Mouse (Mus musculus) naive thymus-derived CD4-positive, alpha-beta T cell, adult 2 months (primary cell): ENCODE data around the gene Runx3.

ENCODE experiments used
- DNase-seq: peaks from one replicate; pipeline ENCODE4 v3.0.0-alpha.2; 2011; ENCODE audit warnings: low read depth

Gene Runx3

DNA sequence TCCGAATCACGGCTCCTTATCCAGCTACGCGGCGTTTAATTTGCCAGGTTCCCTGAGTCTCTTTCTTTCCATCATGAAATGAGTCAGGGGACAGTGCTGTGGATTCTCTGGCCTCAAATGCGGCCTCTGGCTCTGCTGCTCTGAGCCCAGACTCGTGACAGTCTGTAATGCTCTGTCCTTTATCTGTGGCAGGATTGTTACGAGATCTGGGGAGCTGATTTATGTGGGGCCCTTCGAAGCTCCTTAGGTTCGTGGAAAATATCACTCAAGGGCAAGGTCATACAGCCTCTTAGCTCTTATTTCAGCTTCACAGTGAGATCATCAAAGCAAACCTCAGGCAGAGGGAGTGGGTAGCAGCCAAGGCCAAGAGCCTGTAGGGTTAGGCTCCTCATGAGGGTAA, 6.2 kb upstream of the Runx3 start:
- no peak for DNase-seq

DNA sequence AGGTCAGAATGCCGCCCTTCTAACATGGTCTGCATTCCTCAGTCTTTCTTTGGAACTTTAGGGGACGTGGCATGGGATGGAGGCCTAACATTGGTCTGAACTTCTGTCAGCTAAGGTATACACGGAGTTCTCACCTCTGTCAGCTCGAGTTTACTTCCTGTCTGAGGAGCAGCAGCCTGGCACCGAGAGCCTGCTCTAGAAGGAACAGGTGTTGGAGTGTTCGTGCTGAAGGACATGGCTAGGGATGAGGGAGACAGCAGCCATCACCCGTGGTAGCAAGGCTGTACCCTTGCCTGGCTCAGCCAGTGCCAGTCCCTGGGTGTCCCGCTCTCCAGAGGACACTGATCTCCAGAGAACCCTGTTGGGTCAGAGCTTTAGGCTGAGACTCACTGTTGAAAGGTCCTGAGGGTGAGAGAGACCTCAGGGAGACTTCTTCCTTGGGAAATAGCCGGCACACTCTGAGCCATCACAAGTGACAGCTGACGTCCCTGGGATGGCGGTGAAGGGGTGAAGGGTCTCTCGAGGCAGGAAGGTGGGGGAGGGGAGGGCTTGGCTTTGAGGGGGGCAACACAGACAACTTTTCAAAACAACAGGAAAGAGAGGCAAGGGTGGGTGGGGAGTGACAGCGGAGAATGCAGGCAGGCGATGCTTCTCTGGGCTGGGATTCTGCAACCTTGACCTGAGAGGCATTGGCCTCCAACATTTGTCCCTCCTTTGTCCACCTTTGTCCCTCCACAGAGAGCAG, 4.9 kb upstream of the Runx3 start:
- peak; percentile 67 for DNase-seq

DNA sequence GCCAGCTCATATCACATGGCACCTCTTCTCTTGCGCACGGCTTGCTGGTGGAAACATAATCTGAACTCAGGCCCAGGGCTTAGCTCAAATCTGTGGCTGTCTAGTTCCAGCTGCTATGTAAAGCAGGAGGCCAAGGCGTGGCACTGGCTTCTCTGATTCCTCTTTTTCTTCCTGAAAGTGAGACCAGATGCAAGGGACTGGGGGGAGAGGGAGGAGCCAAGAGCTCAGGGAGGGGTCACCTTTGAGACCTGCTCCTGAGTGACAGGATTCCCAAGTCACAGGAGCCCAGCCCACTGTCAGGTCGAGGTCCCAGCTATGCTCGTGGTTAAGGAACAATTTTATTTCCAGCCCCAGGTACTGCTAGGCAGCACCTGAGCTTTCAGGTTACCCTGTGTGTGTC, 4.1 kb upstream of the Runx3 start:
- DNase-seq, result no peak

DNA sequence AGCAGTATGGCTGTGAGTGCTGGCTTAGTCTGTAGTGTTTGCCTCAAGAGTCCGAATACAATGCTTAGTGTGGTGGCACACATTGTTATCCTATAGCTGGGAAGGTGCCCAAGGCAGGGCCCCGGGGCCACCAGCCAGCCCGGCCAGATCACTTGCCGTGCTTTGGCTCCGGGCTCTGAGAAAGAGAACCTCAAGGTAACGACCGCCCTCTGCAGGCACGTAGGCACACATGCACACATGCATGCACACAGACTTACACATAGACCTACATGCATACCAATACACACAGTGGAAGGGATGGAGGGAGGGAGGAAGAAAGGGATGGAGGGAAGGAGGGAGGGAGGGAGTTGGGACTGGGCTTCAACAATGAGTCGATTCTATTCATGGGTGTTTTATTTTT, 2.6 kb upstream of the Runx3 start:
- no peak for DNase-seq

DNA sequence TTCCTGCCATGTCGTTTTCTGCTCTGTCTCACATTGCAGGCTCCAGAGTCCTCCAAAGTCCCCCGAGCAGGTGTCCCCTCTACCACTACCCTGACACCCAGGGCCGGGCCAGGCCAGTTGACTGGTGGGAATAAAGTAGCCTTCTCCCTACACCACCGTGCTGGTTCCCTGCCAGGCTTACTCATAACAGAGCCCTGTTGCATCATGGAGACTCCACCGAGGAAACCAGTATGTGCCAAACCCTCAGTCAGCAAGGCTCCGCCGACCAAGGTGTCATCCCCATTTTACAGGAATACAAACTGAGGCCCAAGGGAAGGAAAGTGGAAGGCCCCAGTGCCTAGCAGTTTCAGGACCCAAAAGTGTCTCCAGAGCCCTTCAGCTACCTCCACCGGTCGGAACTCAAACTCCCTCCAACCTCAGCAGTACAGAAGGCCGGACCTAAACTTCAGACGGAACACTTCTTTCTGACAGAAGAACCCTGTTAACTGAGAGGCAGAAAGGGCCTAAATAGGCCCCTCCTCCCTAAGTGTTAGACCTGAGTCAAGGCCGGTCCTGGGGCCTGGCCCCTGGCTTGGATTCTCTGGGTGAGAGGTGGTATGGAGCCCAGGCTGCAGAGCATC, 1.5 kb upstream of the Runx3 start:
- DNase-seq, result no peak

DNA sequence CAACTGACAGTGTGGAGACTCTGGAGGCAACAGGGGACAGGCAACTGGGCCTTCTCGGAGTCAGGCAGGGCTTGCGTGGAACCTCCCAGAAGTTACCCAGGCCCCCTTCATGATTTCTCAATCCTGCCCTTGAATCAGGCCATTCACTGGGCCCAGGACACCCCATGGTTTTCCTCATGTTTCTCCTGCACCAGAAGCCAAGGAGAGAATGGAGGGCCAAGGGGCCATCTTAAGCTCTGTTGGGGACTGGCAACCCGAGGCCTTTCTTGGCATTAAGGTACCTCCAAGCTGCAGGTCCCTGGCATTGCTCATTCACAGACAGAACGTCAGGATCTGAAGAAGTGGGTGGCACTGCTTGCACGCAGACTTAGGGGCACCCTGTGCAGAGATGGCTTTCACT, 3.3 kb downstream of the Runx3 start:
- no peak for DNase-seq

DNA sequence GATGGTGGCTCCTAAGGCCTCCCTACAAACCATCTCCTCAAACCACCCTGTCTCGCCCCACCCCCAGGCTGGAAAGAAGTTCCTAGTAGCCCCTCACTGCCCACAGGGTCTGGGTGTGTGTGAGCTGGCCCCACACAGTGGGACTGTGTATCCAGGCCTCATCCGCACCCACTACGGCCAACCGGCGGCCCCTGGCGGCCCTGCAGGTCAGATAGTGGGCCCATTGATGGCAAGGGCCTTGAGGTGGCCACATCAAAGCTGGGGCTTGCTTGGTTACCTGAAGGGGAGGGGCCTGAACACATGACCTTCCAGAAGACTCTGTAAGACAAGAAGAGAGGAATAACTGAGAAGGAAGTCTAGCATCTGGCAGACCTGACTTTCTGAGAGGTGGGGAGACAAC, 4.3 kb downstream of the Runx3 start:
- DNase-seq, result no peak

DNA sequence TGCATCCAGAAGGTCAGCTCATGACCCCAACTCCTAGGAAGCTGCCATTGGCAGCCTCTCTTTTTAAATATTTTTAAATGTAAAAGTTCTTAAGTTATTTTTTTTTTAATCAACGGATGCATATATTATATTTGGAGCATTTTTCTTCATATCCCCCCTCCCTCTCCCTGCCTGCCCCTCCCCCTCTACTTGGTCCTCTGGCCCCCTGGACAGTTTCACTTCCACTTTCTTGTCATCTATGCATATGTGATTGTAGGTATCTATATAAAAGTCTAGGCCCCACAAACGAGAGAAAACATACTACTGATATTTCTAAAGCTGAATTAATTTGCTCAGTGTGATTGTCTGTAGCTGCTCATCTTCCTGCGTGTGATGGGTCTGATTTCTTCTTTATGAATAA, 4.7 kb downstream of the Runx3 start:
- no peak for DNase-seq

DNA sequence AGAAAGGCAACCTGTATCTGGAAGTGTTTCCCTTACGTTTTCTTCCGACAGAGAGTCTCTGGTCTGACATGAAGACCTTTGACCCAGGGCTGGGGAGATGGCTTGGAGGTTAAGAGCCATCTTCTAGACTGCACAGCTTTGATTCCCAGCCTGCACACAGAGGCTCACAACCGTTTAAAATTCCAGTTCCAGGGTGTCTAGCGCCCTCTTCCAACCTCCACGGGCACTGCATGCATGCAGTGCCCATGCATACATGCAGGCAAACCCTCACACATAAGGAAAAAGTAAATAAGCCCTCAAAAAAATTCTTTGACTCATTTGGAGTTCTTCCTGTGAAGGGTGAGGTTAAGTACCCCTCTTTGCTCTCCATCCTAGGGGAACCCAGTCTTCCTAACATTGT, 5.9 kb downstream of the Runx3 start:
- DNase-seq, result no peak

DNA sequence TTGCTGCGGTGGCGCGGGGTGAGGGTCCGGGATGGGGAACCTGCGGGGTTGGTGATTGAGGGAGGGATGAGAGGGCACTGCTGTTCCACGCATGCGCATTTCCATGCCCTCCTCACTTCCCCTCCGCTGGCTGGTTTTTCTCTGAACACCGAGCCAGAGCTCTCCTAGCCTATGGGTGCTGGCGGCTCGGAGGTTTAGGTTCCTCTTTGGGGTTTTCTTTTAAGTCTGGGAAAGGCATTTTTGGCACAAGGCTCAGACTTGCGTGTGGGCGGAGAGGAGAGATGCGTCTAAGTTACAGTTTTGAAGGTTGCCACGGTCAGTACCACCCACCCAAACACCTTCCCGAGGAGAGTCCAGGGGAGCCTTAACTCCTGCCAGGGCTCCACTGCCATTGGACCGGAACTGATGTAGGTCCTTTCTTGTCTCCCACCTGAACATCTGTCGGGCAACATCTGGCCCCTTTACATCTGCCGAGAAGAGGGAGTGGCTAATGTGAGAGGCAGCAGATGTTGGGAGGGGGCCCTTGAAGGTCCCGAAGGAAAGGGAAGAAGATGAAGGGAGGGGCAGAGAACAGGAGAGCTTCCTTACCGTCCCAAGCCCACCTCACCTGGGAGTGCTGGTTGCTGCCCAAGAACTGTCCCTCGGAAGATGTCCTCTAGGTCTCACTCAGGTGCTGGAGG, 8.5 kb downstream of the Runx3 start:
- peak; percentile 83 for DNase-seq

DNA sequence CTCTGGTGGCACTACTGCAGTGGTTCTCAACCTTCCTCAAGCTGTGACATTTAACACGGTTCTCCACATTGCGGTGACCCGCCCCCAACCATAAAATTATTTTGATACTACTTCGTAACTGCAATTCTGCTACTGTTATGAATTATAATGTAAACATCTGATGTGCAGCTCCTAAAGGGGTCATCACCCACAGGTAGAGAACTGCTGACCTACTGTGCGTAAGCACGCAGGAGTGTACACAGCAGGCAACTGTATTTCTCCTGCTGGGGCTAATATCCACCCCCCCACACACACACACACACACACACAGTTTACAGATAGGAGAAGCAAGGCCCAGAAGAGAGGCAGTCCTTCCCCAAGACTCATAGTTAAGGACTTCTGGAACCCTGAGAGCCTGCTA, 9.7 kb downstream of the Runx3 start:
- no peak for DNase-seq

DNA sequence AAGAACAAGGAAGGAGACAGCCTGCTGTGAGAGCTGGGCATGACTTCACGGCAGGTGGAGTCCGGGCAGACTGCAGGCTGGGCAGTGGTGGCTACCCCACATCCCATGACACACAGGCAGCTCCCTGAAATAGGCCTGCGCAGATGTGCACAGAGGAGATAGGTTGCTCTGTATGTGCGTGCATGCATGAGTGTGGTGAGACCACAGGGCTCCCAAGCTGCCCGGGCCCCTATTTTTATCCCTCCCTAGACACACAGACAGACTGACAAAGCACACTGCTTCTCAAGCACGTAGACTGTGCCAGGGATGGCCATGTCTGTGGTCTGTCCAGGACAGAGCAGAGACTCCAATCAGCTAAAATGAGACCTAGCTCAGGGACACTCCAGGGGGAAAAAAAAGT, 10.7 kb downstream of the Runx3 start:
- no peak for DNase-seq

DNA sequence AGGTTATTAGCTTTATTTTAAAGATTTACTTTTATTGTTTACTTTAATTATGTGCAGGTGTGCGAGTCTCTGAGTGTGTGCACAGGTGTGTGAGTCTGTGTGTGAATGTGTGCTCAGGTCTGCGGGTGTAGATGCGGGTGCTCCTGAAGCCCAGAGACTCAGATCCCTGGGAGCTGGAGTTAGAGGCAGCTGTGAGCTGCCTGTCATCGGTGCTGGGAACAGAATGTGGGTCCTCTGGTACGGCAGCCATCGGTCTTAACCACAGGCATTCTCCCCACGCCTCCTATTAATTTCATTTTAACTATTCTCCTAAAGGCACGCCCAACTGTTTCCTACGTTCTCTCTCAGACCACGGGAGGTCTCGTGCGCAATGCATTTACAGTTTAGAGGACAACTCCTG, 12.3 kb downstream of the Runx3 start:
- DNase-seq, result no peak

DNA sequence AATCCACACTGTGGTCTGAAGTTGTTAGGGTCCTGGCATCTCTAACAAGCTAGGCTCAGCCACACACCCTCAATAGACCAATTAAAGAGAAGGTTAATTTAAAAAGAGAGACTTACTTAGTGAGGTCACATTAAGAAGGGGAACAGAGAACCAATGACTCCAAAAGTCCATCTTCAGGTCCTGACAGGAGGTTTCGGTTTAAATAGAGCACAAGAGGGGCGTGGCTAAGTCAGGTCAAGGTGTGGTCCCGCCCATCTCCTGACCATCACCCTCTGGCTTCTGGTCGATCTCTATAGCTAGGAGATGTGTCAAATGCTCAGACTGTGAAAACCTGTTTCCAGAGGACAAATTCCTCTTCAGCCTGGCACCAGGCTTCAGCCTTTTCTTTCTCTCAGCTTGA, 13.3 kb downstream of the Runx3 start:
- DNase-seq, result no peak

DNA sequence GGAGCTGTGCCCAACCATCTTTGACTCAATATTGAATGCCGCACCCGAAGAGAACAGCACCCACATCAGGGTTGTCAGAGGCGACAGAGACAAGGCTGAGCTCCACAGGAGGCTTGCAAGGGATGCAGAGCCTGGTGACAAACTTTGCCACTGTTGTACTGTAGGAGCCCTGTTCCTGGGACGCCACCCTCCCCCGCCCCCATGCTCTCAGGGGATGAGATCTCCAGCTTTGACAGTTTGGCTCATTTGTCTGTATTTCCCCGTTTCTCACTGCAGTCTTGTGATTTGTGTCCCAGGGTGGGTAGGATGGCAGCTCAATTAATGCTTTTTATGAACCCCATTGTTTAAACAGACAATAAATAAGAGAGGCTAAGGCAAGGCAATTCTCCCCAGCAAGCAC, 14.9 kb downstream of the Runx3 start:
- DNase-seq, result no peak

DNA sequence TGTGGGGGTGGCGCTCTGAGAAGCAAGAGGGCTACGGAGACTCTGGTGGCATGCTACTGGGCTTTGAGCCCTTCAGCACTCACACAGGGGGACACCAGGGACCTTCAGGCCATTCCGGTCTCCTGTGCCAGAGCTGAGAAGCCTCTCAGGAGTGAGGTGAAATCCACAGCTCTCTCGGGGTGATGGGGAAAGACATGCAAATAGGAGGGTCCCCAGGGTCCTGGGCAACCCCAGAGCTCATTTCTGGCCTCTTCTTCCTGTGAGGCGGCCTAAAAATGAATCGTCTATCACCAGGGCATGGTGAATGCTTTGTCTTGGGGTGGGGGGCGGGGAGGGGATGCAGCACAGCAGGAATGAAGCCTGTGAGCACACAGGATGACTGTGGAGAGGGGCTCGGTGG, 15.8 kb downstream of the Runx3 start:
- DNase-seq, result no peak

DNA sequence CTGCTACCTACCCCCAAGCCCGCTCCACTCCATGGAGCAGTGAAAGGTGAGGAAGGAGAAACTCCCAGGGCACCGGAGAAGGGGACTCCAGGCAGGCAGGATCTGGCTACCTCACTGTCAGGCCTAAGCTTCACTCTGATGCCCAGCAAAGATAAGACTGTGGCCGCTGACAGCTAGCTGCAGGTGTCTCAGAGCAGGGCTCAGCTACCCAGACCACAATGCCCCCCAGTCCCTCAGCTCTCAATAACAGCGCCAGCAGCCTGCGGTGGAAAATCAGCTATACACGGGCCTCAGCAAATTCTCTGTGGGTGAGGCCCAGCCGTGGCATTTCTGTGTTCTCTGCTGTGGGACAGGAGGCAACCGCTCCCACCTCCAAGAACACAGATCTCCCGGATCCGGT, 16.2 kb downstream of the Runx3 start:
- no peak for DNase-seq

DNA sequence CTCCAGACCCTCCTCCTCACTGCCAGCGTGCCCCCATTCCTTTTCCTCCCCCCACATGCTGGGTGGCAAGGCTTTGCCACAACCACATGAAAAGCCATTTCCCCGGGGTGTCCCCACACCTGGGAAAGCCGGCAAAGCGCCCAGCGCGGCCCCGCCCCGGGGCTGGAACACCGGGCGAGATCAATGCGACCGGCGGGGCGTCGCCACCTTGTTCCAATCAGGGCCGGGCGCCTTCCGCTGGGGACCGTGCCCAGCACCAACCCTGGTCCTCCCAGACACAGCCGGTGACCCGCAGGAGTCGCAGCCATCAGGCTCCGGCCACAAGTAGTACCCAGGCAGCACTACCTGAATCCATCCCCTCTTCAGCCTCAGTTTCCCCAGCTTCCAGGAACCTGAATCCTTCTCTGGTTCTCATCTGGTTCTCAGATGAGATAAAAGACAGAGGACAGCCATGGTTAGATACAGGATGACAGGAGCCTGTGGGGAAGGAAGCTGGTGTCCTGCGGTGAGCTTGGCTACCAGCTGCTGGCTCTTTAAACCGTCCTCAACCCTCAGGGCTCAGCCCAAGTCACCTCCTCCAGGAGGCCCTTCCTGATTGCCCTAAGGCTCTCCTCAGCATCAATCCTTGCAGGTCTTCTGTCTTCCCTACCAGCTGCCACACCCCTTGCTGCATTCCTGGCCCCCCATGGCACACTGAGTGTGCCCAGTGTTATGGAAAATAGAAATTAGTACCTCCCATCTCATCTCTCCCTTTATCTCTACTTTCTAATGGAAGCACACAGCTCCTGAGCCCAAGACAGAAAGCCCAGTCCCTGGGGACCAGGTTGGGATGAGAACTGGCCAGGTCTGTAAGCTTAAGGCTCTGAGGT, 20.4 kb downstream of the Runx3 start:
- DNase-seq, result no peak

DNA sequence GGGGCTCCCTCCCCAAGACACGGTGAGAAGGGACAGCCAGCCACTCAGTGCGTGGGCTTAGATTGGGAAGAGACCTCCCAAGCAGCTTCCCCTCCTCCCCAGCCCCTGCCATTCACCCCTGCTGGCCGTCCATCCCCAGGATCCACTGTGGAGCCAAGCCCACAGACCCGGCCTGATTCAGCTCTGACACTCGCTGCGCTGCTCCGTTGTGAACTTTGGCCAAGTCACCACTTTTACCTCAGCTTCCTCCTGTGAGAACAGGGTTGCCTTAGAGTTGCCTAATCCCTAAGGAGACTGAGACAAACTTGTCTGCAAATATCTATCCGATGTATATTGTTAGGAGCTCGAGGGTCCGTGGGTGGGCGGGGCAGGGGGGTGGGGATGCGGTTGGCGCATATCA, 21.3 kb downstream of the Runx3 start:
- no peak for DNase-seq

DNA sequence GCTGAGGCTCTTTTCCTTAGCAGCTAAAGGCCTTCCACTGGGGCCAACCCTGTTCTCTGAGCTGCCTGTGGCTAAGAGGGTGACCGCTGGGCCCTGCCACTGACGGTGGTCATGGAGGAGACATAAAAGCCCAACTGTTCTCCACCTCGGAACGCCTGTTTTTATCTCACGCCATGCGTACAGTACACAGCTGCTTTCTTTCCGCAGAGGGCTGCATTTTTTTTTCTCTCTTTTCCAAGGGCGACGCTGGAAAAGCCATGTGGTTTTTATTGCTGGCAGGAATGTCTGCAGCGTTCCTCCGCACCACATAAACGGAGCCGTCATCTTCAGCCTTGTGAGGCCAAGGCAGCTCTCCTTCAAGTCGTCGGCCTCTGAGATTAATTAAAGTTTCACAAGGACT, 26.3 kb downstream of the Runx3 start:
- DNase-seq, result no peak

DNA sequence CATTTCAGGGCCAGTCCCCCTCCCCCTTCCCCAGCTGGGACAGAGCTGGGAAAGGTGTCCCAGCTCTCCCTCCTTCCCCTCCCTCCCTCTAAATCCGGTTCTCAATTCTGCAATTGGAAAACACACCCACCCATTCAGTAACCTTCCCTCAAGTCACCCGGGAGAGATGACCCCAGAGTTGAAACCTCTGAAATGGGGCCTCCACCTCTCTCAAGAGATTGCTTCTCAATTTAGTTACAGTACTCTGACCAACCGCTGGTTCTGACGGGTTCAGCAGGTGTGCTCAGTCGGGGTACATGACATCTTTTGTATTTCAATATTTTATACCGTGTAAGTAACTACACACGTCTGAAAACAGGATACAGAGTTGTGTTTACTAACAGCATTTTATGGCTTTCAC, 28.2 kb downstream of the Runx3 start:
- no peak for DNase-seq

DNA sequence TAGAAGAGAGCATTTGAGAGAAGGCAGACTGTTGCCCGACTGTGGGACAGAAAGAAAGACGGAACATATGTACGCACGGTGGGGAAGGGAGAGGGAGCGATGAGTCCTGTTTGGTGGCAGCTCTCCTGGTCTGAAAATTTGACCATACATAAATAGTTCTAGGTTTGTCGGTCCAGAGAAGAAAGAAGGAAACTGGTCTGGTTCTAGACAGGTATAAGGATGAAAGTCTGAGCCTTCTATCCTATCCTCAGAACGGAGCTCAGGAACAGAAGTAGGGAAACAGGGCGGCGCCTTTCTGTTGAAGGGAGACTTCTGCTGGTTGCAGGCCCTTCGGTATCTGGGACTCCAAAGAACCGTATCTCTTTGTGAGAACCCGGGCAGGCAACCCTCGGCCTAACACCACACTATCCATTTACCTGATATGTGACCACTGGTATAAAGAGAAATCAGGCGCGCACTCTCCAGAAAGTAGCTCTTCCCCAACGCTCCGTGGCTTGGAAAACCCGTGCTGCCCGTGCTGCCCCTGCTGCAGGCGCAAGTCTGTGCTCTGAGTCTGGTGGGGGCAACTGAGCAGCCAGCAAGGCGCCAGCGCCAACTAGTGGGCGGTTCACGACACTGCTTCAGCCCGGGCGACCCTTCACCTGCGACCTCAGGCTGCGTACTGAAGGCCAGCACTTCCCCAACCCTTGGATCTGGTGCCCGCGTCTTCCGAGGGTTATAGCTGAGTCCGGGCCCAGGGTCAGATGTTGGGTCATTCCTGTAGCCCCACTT, 29.8 kb downstream of the Runx3 start:
- peak; percentile 89 for DNase-seq
